Mouse (Mus musculus) bone marrow, adult 2 months (tissue): ENCODE data around the gene Elmod2.

ENCODE experiments used
- CTCF ChIP-seq: fragments of 200-500 bp; IDR thresholded peaks from 2 replicates; pipeline ENCODE4 v1.5.1; 2011; ENCODE audit warnings: low read length, control low read depth; ENCODE audit not compliant: control insufficient read depth, insufficient read depth
- POLR2A ChIP-seq: fragments of 200-500 bp; IDR thresholded peaks from 2 replicates; pipeline ENCODE4 v1.6.1; 2011; ENCODE audit warnings: low read depth, mild to moderate bottlenecking, control low read depth, low read length, borderline replicate concordance; ENCODE audit not compliant: control insufficient read depth

DNA sequence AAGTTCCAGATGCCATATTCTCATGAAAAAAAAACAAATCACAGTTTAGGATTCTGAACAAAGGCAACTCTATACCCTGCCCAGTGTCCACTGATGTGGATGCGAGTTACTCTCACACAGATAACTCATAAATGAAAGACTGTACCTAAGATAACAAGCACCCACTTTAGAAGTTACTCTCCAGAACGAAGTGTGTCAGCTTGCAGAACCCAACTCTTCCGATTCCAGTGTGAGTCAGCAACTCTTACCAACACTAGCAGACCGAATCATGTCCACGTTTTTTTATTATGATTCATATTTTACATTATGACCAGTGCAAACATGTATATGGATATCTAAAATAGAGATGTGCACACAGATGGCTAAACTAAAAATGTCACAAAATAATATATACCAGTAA is 4.4 kb downstream of the Elmod2 start:
- no peak for TF ChIP-seq CTCF
- no peak for TF ChIP-seq POLR2A
